Mouse (Mus musculus) erythroblast, embryonic 14.5 days (primary cell): ENCODE data around the gene Lig3. TPM values are rescaled to one million over a fixed set of nuclear protein-coding genes. Genes with fewer than 3 reads are reported as not detected.

ENCODE experiments used
- H3K27me3 ChIP-seq: 2 replicates; pipeline ENCODE4 v1.6.1; 2012; ENCODE audit warnings: inconsistent platforms; ENCODE audit not compliant: control insufficient read depth
- H3K36me3 ChIP-seq: 2 replicates; pipeline ENCODE4 v1.6.1; 2012; ENCODE audit warnings: mild to moderate bottlenecking, inconsistent platforms; ENCODE audit not compliant: control insufficient read depth
- H3K4me1 ChIP-seq: 2 replicates; pipeline ENCODE4 v1.6.1; 2012; ENCODE audit warnings: inconsistent platforms; ENCODE audit not compliant: control insufficient read depth
- H3K4me3 ChIP-seq: replicated peaks from 2 replicates; pipeline ENCODE3; 2012; ENCODE audit warnings: moderate library complexity, mild to moderate bottlenecking, inconsistent platforms
- H3K9me3 ChIP-seq: 2 replicates; pipeline ENCODE4 v1.6.1; 2012; ENCODE audit warnings: low read length, inconsistent platforms, mixed read lengths; ENCODE audit not compliant: control insufficient read depth
- GATA1 ChIP-seq: IDR thresholded peaks from 2 replicates; pipeline ENCODE4 v1.6.1; 2012; ENCODE audit warnings: low read length, inconsistent platforms, mixed read lengths
- TAL1 ChIP-seq: IDR thresholded peaks from 3 replicates; pipeline ENCODE4 v1.6.1; 2012; ENCODE audit warnings: low read length, inconsistent platforms, mixed read lengths
- polyA plus RNA-seq: library from polyadenylated mRNA; stranded (reverse); fragments of >175 nt; gene quantifications from 2 replicates; pipeline ENCODE4 v1.2.3, GENCODE M21; 2012

Gene Lig3
- polyA plus RNA-seq, 1 experiment, result 0.34 TPM

DNA sequence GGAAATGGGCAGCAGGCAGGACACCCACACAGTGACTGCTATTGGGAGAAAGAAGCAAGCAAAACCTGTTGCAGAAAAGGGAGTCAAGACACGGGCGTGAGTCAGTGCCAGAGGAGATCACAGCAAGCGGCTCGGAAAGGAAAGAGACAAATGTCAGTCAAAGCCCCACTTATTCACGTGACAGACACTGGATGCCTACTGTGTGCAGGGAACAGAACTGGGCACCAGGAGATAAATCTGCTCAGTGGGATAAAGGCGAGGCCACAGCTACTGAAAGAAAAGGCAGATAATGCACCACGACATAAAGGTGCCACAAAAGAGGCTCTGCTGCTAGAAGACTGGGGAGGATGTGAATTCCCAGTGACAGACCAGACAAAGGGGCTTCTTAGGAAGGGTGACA lies 56.9 kb downstream of the Lig3 start:
- Histone ChIP-seq H3K4me3 (no peak overlapping the region), H3K36me3 (peaks cover 92% of the 10 kb centered on the region), H3K4me1 (peaks cover 71% of the 10 kb centered on the region), H3K27me3 (no peaks in the 10 kb centered on the region), H3K9me3 (no peaks in the 10 kb centered on the region)
- TF ChIP-seq TAL1 (no peak), GATA1 (no peak)

DNA sequence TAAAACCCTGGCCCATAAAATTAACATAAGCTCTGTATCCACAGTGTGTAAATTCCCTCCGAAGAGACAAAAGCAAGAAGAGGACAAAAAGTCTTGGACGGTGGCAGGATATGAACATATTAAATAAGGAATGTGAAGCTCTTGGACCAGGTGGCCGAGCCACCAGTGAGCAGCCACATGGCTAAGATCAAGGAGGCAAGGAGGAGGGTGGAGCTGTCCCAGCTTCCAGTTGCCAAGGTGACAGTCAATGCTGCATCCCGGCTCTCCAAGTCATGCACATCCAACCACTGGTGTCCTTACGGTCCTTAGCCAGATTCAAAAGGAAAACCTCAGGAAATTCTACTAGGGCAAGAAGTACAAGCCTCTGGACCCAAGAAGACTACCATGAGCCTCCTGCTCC lies 57.6 kb downstream of the Lig3 start:
- peaks cover 92% of the 10 kb centered on the region for H3K36me3 ChIP-seq
- no peak overlapping the region for H3K4me3 ChIP-seq
- H3K4me1 ChIP-seq, result peaks cover 74% of the 10 kb centered on the region

DNA sequence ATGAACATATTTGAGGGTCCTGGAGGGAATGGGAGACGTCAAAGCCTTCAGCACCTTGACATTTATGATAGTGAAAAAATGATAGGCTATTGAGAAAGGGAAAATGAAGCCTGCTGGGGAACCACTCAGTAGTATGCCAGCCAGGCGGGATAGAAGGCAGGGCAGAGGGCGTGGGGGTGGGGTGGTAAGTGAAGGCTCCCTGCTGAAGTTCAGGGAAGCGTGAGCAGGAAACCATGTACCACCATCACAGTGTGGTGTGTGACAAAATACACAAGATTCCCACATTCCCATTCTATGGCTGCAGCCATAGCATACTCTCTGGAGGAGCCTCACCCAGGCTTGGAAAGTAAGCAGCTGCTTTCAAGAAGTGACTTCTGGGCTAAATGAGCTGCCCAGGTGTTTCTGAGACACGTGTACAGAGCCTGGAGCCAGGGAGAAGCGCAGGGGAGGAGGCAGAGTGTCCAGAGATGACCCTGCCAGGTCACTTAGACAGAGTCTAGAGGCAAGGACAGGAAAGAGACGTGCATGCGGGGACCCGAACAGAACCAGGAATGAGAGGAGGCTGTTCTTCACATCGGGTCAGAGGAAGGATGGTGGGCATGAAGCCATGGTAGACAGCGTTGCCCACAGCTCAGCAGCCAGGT lies 64.0 kb downstream of the Lig3 start:
- Histone ChIP-seq H3K9me3 (no peaks in the 10 kb centered on the region), H3K4me1 (peaks cover 94% of the 10 kb centered on the region), H3K4me3 (peak overlapping the region; percentile 75), H3K27me3 (no peaks in the 10 kb centered on the region), H3K36me3 (peaks cover 66% of the 10 kb centered on the region)
- TF ChIP-seq GATA1 (no peak), TAL1 (no peak)

More for the DNA sequence above, 57.6 kb downstream of the Lig3 start:
- no peak for TF ChIP-seq TAL1
- TF ChIP-seq GATA1, result no peak
- Histone ChIP-seq H3K27me3 (no peaks in the 10 kb centered on the region), H3K9me3 (no peaks in the 10 kb centered on the region)

DNA sequence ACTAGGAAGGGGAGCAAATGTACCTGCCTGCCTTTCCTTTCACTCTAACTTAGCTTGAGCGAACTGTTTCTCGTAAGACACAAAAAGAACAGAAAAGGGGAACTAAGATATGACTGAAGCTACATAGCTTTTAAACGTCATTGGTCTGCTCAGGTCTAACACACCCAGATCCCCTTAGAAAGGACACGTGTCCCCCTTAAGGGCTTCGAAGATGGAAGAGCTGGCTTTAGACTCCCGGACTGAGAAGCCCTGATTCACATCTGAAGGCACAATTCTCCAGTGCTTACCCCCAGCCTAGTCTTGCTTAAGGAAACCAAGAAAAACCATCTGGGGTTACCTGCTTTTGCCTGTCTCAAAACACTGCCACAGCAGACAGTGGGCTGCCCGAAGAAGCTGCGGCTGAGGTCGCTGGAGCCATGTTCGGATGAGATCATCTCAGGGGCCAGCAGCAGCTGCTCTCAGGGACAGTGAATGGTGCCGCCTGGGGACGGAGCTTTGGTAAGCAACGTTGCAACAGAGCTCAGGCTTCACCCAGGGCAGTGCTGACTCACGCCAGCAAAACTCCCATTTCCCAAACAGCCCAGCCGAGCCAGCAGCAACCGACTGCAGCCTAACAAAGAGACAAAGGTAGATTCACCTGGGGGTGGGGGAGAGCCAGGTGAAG lies 64.6 kb downstream of the Lig3 start:
- Histone ChIP-seq H3K9me3 (no peaks in the 10 kb centered on the region), H3K27me3 (no peaks in the 10 kb centered on the region), H3K4me3 (peak overlapping the region; percentile 75), H3K4me1 (peaks cover 94% of the 10 kb centered on the region), H3K36me3 (peaks cover 66% of the 10 kb centered on the region)
- TF ChIP-seq TAL1, result no peak
- no peak for TF ChIP-seq GATA1

DNA sequence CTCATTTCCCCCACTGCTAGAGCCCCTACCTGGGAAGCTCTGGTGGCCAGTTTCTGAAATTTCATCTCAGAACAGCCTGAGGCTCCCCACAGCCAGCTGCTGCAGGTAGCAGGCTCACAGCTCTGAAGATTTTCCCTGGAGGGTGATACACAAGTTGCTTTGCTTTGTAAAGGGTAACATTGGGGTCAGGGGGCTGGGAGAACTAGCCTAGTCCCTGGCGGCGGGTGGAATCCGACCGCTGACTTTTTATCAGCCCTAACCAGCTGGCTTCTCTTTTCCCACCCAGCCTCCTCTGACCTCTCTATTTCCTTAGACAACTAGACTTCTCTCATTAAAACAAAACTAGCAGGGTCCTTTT lies 65.2 kb downstream of the Lig3 start:
- TF ChIP-seq TAL1 (peak; percentile 85), GATA1 (peak; percentile 62)
- H3K4me1 ChIP-seq, result peaks cover 94% of the 10 kb centered on the region

DNA sequence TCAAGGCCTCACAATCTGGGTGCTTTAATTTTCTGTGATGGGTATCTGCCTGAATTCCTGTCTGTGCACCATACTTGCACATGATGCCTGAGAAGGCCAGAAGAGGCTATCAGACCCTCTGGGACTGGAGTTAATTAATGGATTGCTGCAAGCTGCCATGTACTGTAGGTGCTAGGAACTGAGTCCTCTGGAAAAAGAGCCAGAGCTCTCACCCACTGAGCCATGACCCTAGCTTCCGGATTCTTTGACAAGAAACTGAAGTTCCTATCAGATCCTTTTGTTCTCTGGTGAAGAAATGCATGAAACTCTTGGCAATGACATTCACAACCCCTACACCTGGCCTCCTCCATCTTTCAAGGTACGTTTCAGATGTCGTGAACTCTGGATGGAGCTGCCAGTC lies 66.0 kb downstream of the Lig3 start:
- peaks cover 95% of the 10 kb centered on the region for H3K4me1 ChIP-seq
- peak overlapping the region; percentile 54 for H3K4me3 ChIP-seq
- TF ChIP-seq TAL1 (no peak), GATA1 (no peak)

More for the DNA sequence above, 65.2 kb downstream of the Lig3 start:
- Histone ChIP-seq H3K9me3 (no peaks in the 10 kb centered on the region), H3K4me3 (peak overlapping the region; percentile 75), H3K36me3 (peaks cover 67% of the 10 kb centered on the region), H3K27me3 (no peaks in the 10 kb centered on the region)

DNA sequence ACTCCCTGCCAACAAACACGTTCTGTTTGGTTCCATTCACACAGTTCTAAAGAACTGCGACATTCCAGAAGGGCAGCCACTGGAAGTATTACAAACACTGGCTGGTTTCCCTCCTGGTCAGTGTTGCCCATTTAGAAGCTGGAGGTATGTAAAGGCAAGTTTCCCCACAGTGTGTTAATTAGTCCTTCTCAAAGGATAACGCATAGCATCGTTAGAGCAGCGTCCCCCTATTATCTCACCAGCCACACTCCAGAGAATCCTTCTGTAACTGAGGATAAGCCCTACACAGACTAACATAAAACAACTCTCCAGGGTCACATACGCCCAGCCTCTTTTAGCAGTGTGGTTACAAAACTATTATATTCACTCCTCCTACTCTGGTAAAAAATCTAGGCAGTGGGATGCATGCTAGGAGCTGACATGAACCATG lies 66.7 kb downstream of the Lig3 start:
- no peaks in the 10 kb centered on the region for H3K9me3 ChIP-seq
- H3K4me1 ChIP-seq, result peaks cover 97% of the 10 kb centered on the region
- H3K36me3 ChIP-seq, result peaks cover 69% of the 10 kb centered on the region
- H3K27me3 ChIP-seq, result no peaks in the 10 kb centered on the region
- TF ChIP-seq GATA1, result peak; percentile 90
- TF ChIP-seq TAL1, result peak; percentile 94
- H3K4me3 ChIP-seq, result peak overlapping the region; percentile 54

More for the DNA sequence above, 66.0 kb downstream of the Lig3 start:
- H3K36me3 ChIP-seq, result peaks cover 67% of the 10 kb centered on the region
- H3K9me3 ChIP-seq, result no peaks in the 10 kb centered on the region
- H3K27me3 ChIP-seq, result no peaks in the 10 kb centered on the region

DNA sequence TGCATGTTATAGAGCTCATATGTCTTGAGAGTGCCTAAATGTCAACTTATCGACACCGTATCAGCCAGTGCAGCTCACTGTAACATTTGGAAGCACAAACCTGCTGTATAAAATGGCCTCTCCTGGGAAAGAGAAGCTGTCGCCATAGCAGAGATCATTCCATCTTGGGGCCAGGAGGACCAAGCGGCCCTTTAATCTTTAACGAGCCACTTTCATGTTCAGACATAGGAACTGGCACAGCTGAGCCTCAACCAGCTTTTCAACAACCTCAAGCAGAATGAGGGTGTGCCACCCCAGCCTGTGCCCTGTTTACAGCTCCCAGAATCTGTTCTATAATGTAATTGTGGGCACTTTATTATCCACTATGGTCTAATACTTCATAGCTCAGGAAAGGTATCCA lies 69.4 kb downstream of the Lig3 start:
- H3K4me3 ChIP-seq, result no peak overlapping the region
- no peaks in the 10 kb centered on the region for H3K27me3 ChIP-seq
- H3K36me3 ChIP-seq, result peaks cover 64% of the 10 kb centered on the region
- peaks cover 97% of the 10 kb centered on the region for H3K4me1 ChIP-seq
- TF ChIP-seq TAL1 (no peak), GATA1 (no peak)
- H3K9me3 ChIP-seq, result no peaks in the 10 kb centered on the region

DNA sequence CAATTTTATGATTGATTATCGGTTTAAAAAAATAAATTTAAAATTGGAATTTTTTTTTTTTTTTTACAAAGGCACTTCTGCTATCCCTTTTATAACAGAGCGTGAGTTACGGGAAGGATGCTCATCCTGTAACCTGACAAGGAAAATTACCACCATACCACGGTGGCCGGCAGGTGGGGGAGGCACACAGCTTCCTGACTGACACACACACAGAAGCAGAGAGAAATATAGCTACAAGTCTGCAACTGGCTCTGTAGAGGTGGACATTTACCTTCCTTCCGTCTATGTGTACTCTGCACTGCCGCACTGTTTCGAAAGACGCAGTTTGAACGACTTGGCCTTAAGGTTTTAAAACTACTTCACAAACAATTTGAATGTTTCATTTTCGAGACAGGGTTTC lies 71.2 kb downstream of the Lig3 start:
- no peak for TF ChIP-seq GATA1
- TF ChIP-seq TAL1, result no peak
- peaks cover 98% of the 10 kb centered on the region for H3K4me1 ChIP-seq
- H3K36me3 ChIP-seq, result peaks cover 75% of the 10 kb centered on the region
- no peaks in the 10 kb centered on the region for H3K27me3 ChIP-seq
- peak overlapping the region; percentile 13 for H3K4me3 ChIP-seq
- no peaks in the 10 kb centered on the region for H3K9me3 ChIP-seq

DNA sequence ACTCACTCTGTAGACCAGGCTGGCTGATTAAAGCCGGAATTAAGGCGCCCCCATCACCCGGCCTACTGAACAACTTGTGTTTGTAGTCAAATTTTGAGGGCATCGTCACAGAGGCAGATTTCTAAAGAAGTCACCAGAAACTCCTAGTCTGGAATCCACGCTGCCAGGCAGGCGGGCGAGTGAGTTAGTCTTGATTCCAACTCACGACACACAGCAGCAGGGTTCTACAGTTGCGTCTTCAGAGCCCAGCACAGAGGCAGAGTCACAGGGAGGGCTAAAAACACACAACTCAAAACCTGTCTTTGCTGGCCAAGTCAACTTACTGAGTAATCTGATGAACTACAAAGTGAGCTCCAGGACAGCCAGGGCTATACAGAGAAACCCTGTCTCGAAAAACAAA lies 71.6 kb downstream of the Lig3 start:
- Histone ChIP-seq H3K4me1 (peaks cover 98% of the 10 kb centered on the region), H3K27me3 (no peaks in the 10 kb centered on the region), H3K4me3 (no peak overlapping the region), H3K36me3 (peaks cover 76% of the 10 kb centered on the region), H3K9me3 (no peaks in the 10 kb centered on the region)
- no peak for TF ChIP-seq GATA1
- no peak for TF ChIP-seq TAL1
